Mouse (Mus musculus) ES-Bruce4 (cell line): ENCODE measurements around the gene Scaper. TPM values are rescaled to one million over a fixed set of nuclear protein-coding genes. Genes with fewer than 3 reads are reported as not detected.

ENCODE experiments used
- H3K27ac ChIP-seq: 2 replicates; pipeline ENCODE4 v1.5.1; 2012; ENCODE audit warnings: low read length, inconsistent platforms; ENCODE audit not compliant: insufficient read depth
- H3K27me3 ChIP-seq: 2 replicates; pipeline ENCODE4 v1.6.1; 2012; ENCODE audit warnings: mild to moderate bottlenecking, low read length, inconsistent platforms; ENCODE audit not compliant: control insufficient read depth, poor library complexity, insufficient read depth, severe bottlenecking
- H3K36me3 ChIP-seq: 2 replicates; pipeline ENCODE4 v1.6.1; 2012; ENCODE audit warnings: inconsistent platforms, mild to moderate bottlenecking, low read length, moderate library complexity; ENCODE audit not compliant: control insufficient read depth, poor library complexity, insufficient read depth, severe bottlenecking
- H3K4me1 ChIP-seq: one replicate; pipeline ENCODE4 v1.8.1; 2011; ENCODE audit warnings: low read length; ENCODE audit not compliant: control insufficient read depth, insufficient read depth
- H3K4me3 ChIP-seq: 2 replicates; pipeline ENCODE4 v1.5.1; 2011; ENCODE audit warnings: low read depth, mild to moderate bottlenecking, low read length
- H3K9ac ChIP-seq: 2 replicates; pipeline ENCODE4 v1.6.1; 2012; ENCODE audit warnings: low read depth, mild to moderate bottlenecking, inconsistent platforms; ENCODE audit not compliant: poor library complexity, severe bottlenecking
- H3K9me3 ChIP-seq: replicated peaks from 2 replicates; pipeline ENCODE4 v1.6.1; 2012; ENCODE audit warnings: mild to moderate bottlenecking, low read length, inconsistent platforms; ENCODE audit not compliant: control insufficient read depth, poor library complexity, insufficient read depth, severe bottlenecking
- CTCF ChIP-seq: IDR thresholded peaks from one replicate; pipeline ENCODE4 v1.8.1; 2011; ENCODE audit warnings: low read depth, low read length
- EP300 ChIP-seq: IDR thresholded peaks from 2 replicates; pipeline ENCODE4 v1.6.1; 2011; ENCODE audit warnings: low read depth, low read length; ENCODE audit not compliant: insufficient read depth
- POLR2A ChIP-seq: IDR thresholded peaks from one replicate; pipeline ENCODE4 v1.8.1; 2011; ENCODE audit warnings: low read length; ENCODE audit not compliant: insufficient read depth
- polyA plus RNA-seq: library from polyadenylated mRNA; stranded (reverse); fragments of >200 nt; gene quantifications from 2 replicates; pipeline ENCODE4 v1.2.4, GENCODE M21; 2011; ENCODE audit warnings: low read depth; ENCODE audit not compliant: missing spikeins, insufficient read depth, insufficient read length

The Scaper gene
- polyA plus RNA-seq, 1 experiment: 22.7 TPM

DNA sequence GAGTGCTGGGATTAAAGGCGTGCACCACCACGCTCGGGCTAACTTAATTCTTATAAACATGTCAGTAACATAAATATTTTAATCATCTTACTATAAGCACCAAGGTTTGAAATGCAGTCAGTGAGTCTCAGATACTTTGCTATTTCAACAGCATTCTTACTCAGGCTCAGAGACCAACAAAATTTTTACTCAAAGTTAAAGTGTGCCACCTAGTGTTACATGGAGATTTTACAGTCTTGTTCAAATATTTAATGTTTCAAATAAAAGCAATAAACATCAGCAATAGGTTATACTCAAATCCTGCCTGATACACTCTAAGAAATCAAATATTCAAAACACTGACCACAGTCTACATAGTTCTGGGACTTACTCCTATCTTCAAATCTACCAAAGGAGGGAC lies 19.3 kb downstream of the Scaper start:
- TF ChIP-seq EP300 (no peak), POLR2A (no peak), CTCF (no peak)
- no peak overlapping the region for H3K9ac ChIP-seq
- no peaks in the 10 kb centered on the region for H3K4me1 ChIP-seq
- H3K36me3 ChIP-seq: no peaks in the 10 kb centered on the region
- no peak overlapping the region for H3K27ac ChIP-seq
- H3K4me3 ChIP-seq: no peak overlapping the region
- no peaks in the 10 kb centered on the region for H3K9me3 ChIP-seq
- H3K27me3 ChIP-seq: no peaks in the 10 kb centered on the region

DNA sequence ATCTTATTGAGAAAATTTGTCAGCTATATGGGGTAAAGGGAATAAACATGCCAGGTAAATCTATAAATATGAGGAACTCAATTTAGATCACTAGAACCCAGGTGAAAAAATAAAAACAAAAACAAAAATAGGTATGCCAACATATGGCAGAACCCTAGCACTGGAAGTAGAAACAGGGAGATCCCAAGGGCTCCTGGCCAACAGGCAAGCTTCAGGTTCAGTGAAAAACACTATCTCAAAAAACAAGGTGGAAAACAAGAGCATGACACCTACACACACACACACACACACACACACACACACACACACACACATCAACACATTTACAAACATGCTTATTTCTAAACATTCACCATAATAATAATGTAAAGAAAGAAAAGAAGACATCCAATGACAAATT lies 21.2 kb downstream of the Scaper start:
- H3K27ac ChIP-seq: no peak overlapping the region
- TF ChIP-seq POLR2A: no peak
- no peak for TF ChIP-seq EP300
- TF ChIP-seq CTCF: no peak
- H3K9ac ChIP-seq: no peak overlapping the region
- no peaks in the 10 kb centered on the region for H3K36me3 ChIP-seq
- H3K4me1 ChIP-seq: no peaks in the 10 kb centered on the region
- H3K4me3 ChIP-seq: no peak overlapping the region
- no peaks in the 10 kb centered on the region for H3K9me3 ChIP-seq
- no peaks in the 10 kb centered on the region for H3K27me3 ChIP-seq

DNA sequence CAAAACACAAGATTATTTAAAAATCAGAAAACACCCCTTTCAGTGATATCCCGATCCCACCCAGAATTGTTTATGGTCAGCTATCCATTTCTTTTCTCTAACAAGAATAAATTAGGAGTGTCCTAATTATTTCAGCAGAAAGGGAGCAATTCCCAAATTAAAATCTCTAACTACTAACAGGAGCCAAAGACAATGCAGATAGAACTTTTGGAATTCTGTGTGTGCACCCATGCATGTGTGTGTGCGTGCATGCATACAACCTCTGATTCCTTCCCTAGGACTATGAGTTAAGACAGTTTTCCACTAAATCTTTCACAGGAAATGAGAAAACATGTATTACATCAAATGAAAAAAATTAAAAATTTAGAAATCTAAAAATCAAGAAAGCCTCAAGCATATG lies 26.4 kb downstream of the Scaper start:
- Histone ChIP-seq H3K9ac (no peak overlapping the region), H3K27me3 (no peaks in the 10 kb centered on the region), H3K36me3 (no peaks in the 10 kb centered on the region), H3K27ac (no peak overlapping the region), H3K9me3 (no peaks in the 10 kb centered on the region), H3K4me1 (no peaks in the 10 kb centered on the region), H3K4me3 (no peak overlapping the region)
- TF ChIP-seq POLR2A: no peak

DNA sequence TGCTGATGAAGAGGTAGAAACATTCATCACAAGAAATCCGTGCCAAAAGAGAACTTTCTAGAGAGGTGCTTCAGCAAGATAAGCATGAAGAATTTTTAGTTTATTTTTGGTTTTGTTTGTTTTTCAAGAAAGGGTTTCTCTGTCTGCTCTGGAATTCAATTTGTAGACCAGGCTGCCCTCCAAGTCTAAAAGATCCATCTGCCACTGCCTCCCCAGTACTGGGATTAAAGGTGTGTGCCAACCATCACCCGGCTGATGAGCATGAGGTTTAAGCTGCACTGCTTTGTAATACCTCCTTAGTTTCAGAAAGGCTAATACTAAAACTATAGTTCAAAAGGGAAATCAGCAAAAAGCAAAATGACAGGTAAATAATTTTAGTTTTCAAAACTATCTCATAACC lies 35.0 kb downstream of the Scaper start:
- no peaks in the 10 kb centered on the region for H3K9me3 ChIP-seq
- no peak overlapping the region for H3K9ac ChIP-seq
- H3K4me1 ChIP-seq: no peaks in the 10 kb centered on the region
- TF ChIP-seq CTCF (no peak), POLR2A (no peak), EP300 (no peak)
- no peak overlapping the region for H3K4me3 ChIP-seq
- H3K27ac ChIP-seq: no peak overlapping the region
- H3K27me3 ChIP-seq: no peaks in the 10 kb centered on the region
- H3K36me3 ChIP-seq: no peaks in the 10 kb centered on the region

DNA sequence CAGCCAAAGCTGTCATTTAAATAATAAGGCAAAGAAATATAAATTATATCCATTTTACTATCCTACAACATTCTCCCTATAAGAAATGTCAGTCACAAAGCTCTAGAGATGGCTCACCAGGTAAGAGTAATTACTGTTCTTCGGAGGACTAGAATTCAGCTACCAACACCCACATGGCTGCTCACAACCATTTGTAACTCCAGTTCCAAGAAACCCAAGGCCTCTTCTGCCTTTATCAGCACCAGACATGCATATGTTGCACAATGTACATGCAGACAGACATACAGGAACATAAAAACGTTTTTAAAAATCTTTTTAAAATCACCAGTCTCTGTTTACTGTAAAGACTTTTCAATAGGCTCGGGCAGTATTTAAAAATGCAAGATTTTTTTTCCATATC lies 36.3 kb downstream of the Scaper start:
- Histone ChIP-seq H3K4me3 (no peak overlapping the region), H3K9ac (no peak overlapping the region), H3K9me3 (no peaks in the 10 kb centered on the region), H3K4me1 (no peaks in the 10 kb centered on the region), H3K27me3 (no peaks in the 10 kb centered on the region), H3K27ac (no peak overlapping the region), H3K36me3 (no peaks in the 10 kb centered on the region)
- TF ChIP-seq EP300 (no peak), CTCF (no peak), POLR2A (no peak)

DNA sequence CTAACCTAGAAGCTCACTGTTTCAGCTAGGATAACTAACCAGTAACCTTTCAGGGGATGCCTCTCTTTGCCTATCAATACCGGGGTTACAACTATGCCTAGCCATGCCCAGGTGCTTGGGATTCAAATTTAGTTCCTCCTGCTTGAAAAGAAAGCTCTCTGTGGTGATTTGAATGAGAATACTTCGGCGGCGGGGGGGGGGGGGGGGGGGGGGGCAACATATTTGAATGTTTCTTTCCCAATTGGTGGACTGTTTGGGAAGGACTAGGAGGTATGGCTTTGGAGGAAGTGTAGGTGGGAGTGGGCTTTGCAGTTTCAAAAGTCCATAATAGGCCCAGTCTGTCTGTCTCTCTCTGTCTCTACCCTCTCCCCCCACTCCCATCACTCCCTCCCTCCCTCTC lies 37.4 kb downstream of the Scaper start:
- Histone ChIP-seq H3K4me3 (no peak overlapping the region), H3K27me3 (no peaks in the 10 kb centered on the region), H3K9ac (no peak overlapping the region), H3K4me1 (no peaks in the 10 kb centered on the region), H3K27ac (peak overlapping the region; percentile 86; the same call in 1 of the 2 replicates), H3K9me3 (no peaks in the 10 kb centered on the region), H3K36me3 (no peaks in the 10 kb centered on the region)
- no peak for TF ChIP-seq EP300
- no peak for TF ChIP-seq CTCF
- no peak for TF ChIP-seq POLR2A

DNA sequence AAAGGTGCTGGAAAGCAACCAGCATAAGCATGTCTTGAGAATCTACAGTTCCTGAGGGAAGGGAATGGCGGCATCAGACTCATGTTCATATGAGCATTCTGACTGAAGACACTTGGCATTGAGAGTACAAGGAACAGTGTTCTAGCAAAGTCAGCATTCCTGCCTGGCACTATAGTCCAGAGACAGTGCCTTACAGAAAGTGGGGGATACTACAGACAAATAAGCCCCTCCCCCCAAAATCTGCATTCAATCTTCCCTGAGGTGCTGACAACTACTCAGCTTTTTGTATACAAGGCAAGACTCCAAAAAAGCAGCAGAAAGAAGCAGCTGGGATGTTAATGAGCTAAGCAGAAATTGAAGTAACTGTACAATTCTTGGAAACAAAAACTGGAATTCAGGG lies 59.9 kb downstream of the Scaper start:
- no peak for TF ChIP-seq EP300
- Histone ChIP-seq H3K9me3 (no peaks in the 10 kb centered on the region), H3K36me3 (no peaks in the 10 kb centered on the region), H3K4me1 (no peaks in the 10 kb centered on the region), H3K27me3 (no peaks in the 10 kb centered on the region), H3K4me3 (no peak overlapping the region), H3K27ac (no peak overlapping the region), H3K9ac (no peak overlapping the region)
